Mouse (Mus musculus) small intestine, adult 2 months (tissue): Measurements from ENCODE around the gene Ankfn1.

Experiments
- CTCF ChIP-seq: fragments of 200-500 bp; IDR thresholded peaks from 2 replicates; pipeline ENCODE4 v1.5.1; 2012; ENCODE audit warnings: low read depth, mild to moderate bottlenecking, control low read depth, inconsistent platforms, low read length, moderate library complexity, mixed read lengths; ENCODE audit not compliant: insufficient replicate concordance, insufficient read length; ENCODE audit errors: extremely low read depth
- POLR2A ChIP-seq: fragments of 200-500 bp; IDR thresholded peaks from 2 replicates; pipeline ENCODE4 v1.6.1; 2012; ENCODE audit warnings: low read depth, mild to moderate bottlenecking, control low read depth, inconsistent platforms, low read length, moderate library complexity

GRCm38 (mm10) chr11:89388851-89389250 lies 388.6 kb downstream of the Ankfn1 start:
- no peak for TF ChIP-seq CTCF
- TF ChIP-seq POLR2A = no peak
